Mouse (Mus musculus) liver, postnatal 0 days (tissue): ENCODE results near the gene Stk19. TPM values are rescaled to one million over a fixed set of nuclear protein-coding genes. Genes with fewer than 3 reads are reported as not detected.

Experiments
- ATAC-seq: fragments of 200-750 bp; cut with Nextera tagmentation; 2 replicates; pipeline ENCODE4 v1.8.0; 2017; ENCODE audit warnings: mild to moderate bottlenecking, moderate library complexity
- DNase-seq: peaks from one replicate; pipeline ENCODE4 v3.0.0-alpha.2; 2016
- H3K27ac ChIP-seq: fragments of 300-500 bp; sonication (generic); 2 replicates; pipeline ENCODE4 v1.5.1; 2014; ENCODE audit warnings: antibody characterized with exemption, moderate library complexity, mild to moderate bottlenecking, low read depth
- H3K27me3 ChIP-seq: fragments of 300-500 bp; sonication (generic); 2 replicates; pipeline ENCODE4 v1.6.1; 2014; ENCODE audit warnings: low read length, control low read depth, mixed read lengths; ENCODE audit not compliant: insufficient read depth
- H3K36me3 ChIP-seq: fragments of 300-500 bp; sonication (generic); replicated peaks from 2 replicates; pipeline ENCODE4 v1.6.1; 2014; ENCODE audit warnings: mild to moderate bottlenecking, control low read depth, low read length, moderate library complexity, mixed read lengths; ENCODE audit not compliant: insufficient read depth
- H3K4me1 ChIP-seq: fragments of 300-500 bp; sonication (generic); 2 replicates; pipeline ENCODE4 v1.6.1; 2014; ENCODE audit warnings: antibody characterized with exemption, mild to moderate bottlenecking, control low read depth; ENCODE audit not compliant: insufficient read depth
- H3K4me2 ChIP-seq: fragments of 300-500 bp; sonication (generic); 2 replicates; pipeline ENCODE4 v1.6.1; 2014; ENCODE audit warnings: low read depth, mild to moderate bottlenecking, low read length, moderate library complexity, mixed read lengths
- H3K4me3 ChIP-seq: fragments of 300-500 bp; sonication (generic); 2 replicates; pipeline ENCODE4 v1.5.1; 2014; ENCODE audit warnings: low read depth, low read length
- H3K9ac ChIP-seq: fragments of 300-500 bp; sonication (generic); replicated peaks from 2 replicates; pipeline ENCODE4 v1.6.1; 2014; ENCODE audit warnings: mild to moderate bottlenecking, moderate library complexity
- H3K9me3 ChIP-seq: fragments of 300-500 bp; sonication (generic); 2 replicates; pipeline ENCODE4 v1.6.1; 2016; ENCODE audit warnings: mild to moderate bottlenecking, control low read depth, low read length, mixed read lengths
- CTCF ChIP-seq: sonication (generic); IDR thresholded peaks from 2 replicates; pipeline ENCODE4 v1.5.1; 2016; ENCODE audit warnings: antibody characterized with exemption, low read depth
- EP300 ChIP-seq: IDR thresholded peaks from 2 replicates; pipeline ENCODE4 v1.6.1; 2016; ENCODE audit warnings: antibody characterized with exemption, low read depth, mild to moderate bottlenecking
- WGBS: fragments of 180-500 bp; shearing (Covaris S2); extraction: QIAGEN DNeasy Blood & Tissue Kit; methylation state at CpG from one replicate; pipeline ENCODE4 v1.1.7; 2014; ENCODE audit not compliant: insufficient replicate concordance; 5-methylcytosine and 5-hydroxymethylcytosine counted together
- polyA plus RNA-seq: library from polyadenylated mRNA; unstranded; fragments of >200 nt; fragmentation: Nextera tagmentation; extraction: Ambion mirVana; gene quantifications from 2 replicates; pipeline ENCODE4 v1.2.1, GENCODE M21; 2015

Stk19 gene
- polyA plus RNA-seq, 1 experiment from 2014 or later = 13.1 TPM

DNA sequence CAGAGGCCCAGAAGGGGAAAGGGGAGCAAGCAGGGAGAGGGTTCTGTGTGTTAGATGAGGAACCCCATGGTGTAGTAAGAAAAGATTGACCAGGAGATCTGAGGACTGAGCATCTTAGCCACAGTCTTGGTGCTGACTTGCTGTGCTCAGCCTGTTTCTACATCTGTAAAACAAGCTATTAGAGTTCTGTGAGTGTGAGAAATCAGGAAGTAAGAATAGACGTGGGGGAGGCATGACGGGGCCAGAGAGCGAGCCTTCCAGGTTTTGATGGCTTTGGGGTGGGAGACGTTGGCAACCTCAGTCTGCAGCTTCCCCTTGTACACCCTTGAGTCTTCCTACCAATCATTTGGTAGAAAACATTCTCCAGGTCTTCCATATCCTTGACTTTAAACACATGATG lies 21.9 kb upstream of the Stk19 start:
- peaks cover 36% of the 10 kb centered on the region for H3K36me3 ChIP-seq
- no peaks in the 10 kb centered on the region for H3K27me3 ChIP-seq
- H3K4me2 ChIP-seq = no peak overlapping the region
- H3K27ac ChIP-seq = 0 out of 2 replicates have a peak overlapping the region, but pooled peaks have one; percentile 29
- H3K9ac ChIP-seq = no peak overlapping the region
- no peak for TF ChIP-seq EP300
- no peak for TF ChIP-seq CTCF
- DNase-seq (peak; percentile 10), ATAC-seq (no peak)
- H3K4me3 ChIP-seq = no peak overlapping the region
- WGBS = 33% methylated on average over 4 of the region's 4 CpGs
- H3K9me3 ChIP-seq = no peaks in the 10 kb centered on the region
- peaks cover 19% of the 10 kb centered on the region for H3K4me1 ChIP-seq

DNA sequence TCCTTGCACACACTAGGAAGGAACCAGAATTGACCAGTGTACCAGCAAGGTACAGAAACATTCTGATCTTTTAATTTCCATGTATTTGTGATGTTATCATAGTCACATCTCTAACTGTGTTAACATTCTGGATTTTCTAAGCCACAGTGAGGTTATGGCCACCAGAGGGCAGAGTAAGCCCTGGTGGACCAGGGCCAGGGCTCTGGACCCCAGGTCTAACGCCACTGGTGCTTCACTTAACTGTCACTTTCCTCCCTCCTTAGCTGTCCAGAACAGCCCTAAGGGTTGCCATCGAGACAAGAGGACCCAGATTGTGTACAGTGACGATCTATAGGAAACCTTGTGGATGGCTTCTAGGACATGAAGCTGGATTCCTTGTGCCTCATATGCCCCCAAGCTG lies 19.1 kb upstream of the Stk19 start:
- no peak overlapping the region for H3K4me2 ChIP-seq
- no peaks in the 10 kb centered on the region for H3K9me3 ChIP-seq
- H3K4me3 ChIP-seq = no peak overlapping the region
- TF ChIP-seq CTCF = peak; percentile 88
- no peak for TF ChIP-seq EP300
- WGBS = 33% methylated on average over 3 of the region's 3 CpGs
- ATAC-seq (peak; percentile 47; the same call in 1 of the 2 replicates), DNase-seq (peak; percentile 63)
- no peak overlapping the region for H3K9ac ChIP-seq
- peaks cover 17% of the 10 kb centered on the region for H3K4me1 ChIP-seq
- peaks cover 48% of the 10 kb centered on the region for H3K36me3 ChIP-seq
- H3K27ac ChIP-seq = no peak overlapping the region
- H3K27me3 ChIP-seq = no peaks in the 10 kb centered on the region

DNA sequence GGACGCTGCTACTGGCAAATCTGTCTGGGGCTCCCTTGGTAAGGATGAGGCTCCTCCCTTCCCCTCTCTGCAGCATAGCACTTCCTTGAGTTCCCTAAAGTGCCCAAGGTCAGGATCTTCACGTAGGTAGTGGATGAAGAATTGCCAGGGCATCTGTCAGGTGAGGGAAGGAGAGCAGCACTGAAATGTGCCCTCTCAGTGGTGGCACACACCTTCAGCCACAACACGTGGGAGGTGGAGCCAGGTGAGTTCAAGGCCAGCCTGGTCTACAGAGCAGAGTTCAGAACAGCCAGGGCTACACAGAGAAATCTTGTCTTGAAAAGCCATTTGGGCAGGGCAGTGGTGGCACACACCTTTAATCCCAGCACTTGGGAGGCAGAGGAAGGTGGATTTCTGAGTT lies 18.0 kb upstream of the Stk19 start:
- H3K36me3 ChIP-seq = peaks cover 48% of the 10 kb centered on the region

DNA sequence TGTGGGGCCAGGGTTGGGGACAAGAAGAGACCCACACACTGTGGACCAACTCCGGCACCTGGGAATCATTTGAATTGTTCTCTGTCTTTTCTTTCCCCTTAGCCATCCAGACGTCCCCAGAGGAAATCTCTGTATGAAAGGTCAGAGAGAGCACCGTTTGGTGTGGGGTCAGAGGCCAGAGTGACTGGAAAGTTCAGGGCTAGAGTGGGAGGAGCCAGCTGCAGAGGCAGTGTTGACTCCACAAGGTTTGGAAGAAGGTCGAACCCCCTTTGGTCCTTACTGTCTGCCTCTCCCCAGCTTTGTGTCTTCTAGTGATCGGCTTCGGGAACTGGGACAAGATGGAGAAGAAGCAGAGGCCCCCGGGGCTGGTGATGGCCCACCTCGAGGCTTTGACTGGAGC lies 16.8 kb upstream of the Stk19 start:
- H3K9ac ChIP-seq = no peak overlapping the region
- ATAC-seq = no peak
- no peak overlapping the region for H3K27ac ChIP-seq
- DNase-seq = no peak
- H3K9me3 ChIP-seq = no peaks in the 10 kb centered on the region
- H3K27me3 ChIP-seq = no peaks in the 10 kb centered on the region
- H3K4me2 ChIP-seq = no peak overlapping the region
- peaks cover 17% of the 10 kb centered on the region for H3K4me1 ChIP-seq
- TF ChIP-seq CTCF (no peak), EP300 (no peak)
- 65% methylated on average over 8 of the region's 8 CpGs for WGBS
- no peak overlapping the region for H3K4me3 ChIP-seq
- peaks cover 44% of the 10 kb centered on the region for H3K36me3 ChIP-seq

More for the DNA sequence above, 18.0 kb upstream of the Stk19 start:
- 69% methylated on average over 3 of the region's 3 CpGs for WGBS
- DNase-seq (no peak), ATAC-seq (no peak)
- no peak overlapping the region for H3K27ac ChIP-seq
- no peaks in the 10 kb centered on the region for H3K9me3 ChIP-seq
- H3K4me2 ChIP-seq = no peak overlapping the region
- no peak overlapping the region for H3K9ac ChIP-seq
- no peak for TF ChIP-seq EP300
- TF ChIP-seq CTCF = no peak
- H3K4me3 ChIP-seq = no peak overlapping the region
- peaks cover 17% of the 10 kb centered on the region for H3K4me1 ChIP-seq
- H3K27me3 ChIP-seq = no peaks in the 10 kb centered on the region

DNA sequence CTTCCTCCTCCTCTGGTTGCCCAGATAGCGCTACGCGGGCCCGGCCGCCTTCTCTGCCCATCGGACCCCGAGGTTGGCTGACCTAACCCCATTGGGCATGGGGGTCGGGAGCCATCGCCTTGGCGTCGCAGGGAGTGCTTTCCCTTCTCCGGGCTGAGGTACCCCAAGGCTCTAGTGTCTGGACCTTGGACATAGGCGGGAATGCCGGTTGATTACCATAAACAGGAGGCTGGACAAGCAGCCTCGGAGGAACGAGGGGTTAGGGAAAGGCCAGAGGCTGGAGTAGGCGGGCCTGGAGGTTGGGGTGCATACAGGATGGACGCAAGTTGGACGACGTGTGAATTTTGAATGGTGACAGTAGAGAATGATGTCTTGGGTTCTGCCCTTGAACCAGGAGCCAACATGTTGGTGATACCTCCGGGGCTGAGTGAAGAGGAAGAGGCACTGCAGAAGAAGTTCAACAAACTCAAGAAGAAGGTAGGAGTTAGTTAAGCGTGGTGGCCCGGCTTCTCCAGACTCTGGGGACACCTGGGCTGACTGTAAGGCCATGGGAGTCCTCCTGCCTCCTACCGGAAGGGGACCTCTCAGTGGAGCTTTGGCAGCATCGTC lies 13.9 kb upstream of the Stk19 start:
- peak overlapping the region; percentile 72 for H3K4me3 ChIP-seq
- peak overlapping the region; percentile 74 for H3K9ac ChIP-seq
- H3K27ac ChIP-seq = peak overlapping the region; percentile 67
- no peak for TF ChIP-seq CTCF
- no peak for TF ChIP-seq EP300
- no peak for DNase-seq
- H3K27me3 ChIP-seq = no peaks in the 10 kb centered on the region
- 2% methylated on average over 25 of the region's 25 CpGs for WGBS
- H3K4me2 ChIP-seq = peak overlapping the region; percentile 91
- H3K4me1 ChIP-seq = peaks cover 13% of the 10 kb centered on the region
- no peaks in the 10 kb centered on the region for H3K9me3 ChIP-seq
- peaks cover 46% of the 10 kb centered on the region for H3K36me3 ChIP-seq
- ATAC-seq = peak; percentile 16

DNA sequence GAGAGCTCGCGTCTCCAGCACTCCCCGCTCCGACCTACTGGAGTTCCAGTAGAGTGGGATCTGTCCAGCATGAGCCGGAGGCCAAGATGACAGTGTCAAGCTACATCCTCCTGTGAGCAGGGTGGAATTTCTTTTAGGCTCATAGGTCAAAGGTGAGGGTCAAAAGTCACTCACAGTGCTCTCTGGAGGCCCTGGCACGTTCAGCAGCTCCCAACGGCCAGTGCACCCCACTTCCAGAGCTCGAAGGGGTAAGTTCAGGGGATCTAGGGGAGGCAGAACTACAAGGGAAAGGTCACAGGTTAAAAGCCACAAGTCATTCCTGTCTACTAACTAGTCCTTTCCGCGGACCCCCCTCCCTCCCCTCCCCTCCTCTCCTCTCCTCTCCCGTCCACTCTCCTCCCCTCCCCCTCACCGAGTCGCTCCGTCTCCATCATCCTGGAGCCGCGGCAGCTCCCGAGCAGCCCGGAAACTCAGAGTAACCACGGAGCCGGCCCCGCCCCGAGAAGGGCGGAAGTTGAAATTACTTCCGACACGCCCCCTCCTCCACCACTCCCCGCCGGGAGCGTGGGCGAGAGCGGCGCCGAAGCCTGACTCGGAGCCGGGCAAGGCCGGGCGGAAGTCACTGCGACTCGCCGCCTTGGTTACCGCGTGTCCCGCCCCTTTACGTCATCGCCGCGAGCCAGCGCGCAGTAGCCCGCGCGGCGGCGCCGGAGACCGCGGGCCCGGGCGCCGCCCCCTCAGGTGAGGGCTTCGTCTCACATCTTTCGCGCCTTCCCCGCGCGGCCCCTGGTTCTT lies 13.2 kb upstream of the Stk19 start, which contains the start of the genes Skiv2l and Nelfe:
TSS of gene Skiv2l (minus strand) at position 489 of the 795 bp plus-strand sequence.
TSS of gene Nelfe (plus strand) at position 670 of the 795 bp plus-strand sequence.
- ATAC-seq = peak; percentile 97
- H3K4me2 ChIP-seq = peak within 1 kb of the TSS; percentile 91
- DNase-seq = peak; percentile 99
- H3K27me3 ChIP-seq = no peaks in the 10 kb centered on the region
- peak within 1 kb of the TSS; percentile 69 for H3K27ac ChIP-seq
- peak; percentile 73; the same call in 1 of the 2 replicates for TF ChIP-seq EP300
- TF ChIP-seq CTCF = 0 out of 2 replicates have a peak, but pooled peaks have one; percentile 9
- H3K4me1 ChIP-seq = peaks cover 13% of the 10 kb centered on the region
- H3K4me3 ChIP-seq = peak within 1 kb of the TSS; percentile 72
- no peaks in the 10 kb centered on the region for H3K9me3 ChIP-seq
- H3K9ac ChIP-seq = peak within 1 kb of the TSS; percentile 74
- 1% methylated on average over 63 of the region's 65 CpGs for WGBS
- H3K36me3 ChIP-seq = peaks cover 46% of the 10 kb centered on the region
